Mouse (Mus musculus) retina, embryonic 14.5 days (tissue): ENCODE measurements around the gene Klhl5.
A peak's percentile ranks its signal among the peaks of the same experiment; 100 is the strongest.

Source experiments
- DNase-seq: peaks from one replicate; pipeline ENCODE4 v3.0.0-alpha.2; 2015; ENCODE audit warnings: low spot score

Gene Klhl5

GRCm38 (mm10) chr5:65106876-65107772, at the start of gene Klhl5:
Klhl5 (plus strand) TSS chr5:65107539.
- peak; percentile 88 for DNase-seq

GRCm38 (mm10) chr5:65057596-65057995, 49.7 kb upstream of the Klhl5 start:
- no peak for DNase-seq

- no peak for DNase-seq
These were observed 47.5 kb upstream of the Klhl5 start for GRCm38 (mm10) chr5:65059806-65060205.

- DNase-seq: no peak
These were observed 45.1 kb upstream of the Klhl5 start for GRCm38 (mm10) chr5:65062236-65062635.

GRCm38 (mm10) chr5:65063266-65063665, 44.1 kb upstream of the Klhl5 start:
- no peak for DNase-seq

GRCm38 (mm10) chr5:65068166-65068565, 39.2 kb upstream of the Klhl5 start:
- no peak for DNase-seq

- no peak for DNase-seq
These were observed 37.5 kb upstream of the Klhl5 start for GRCm38 (mm10) chr5:65069872-65070271.

GRCm38 (mm10) chr5:65071689-65072118, 35.6 kb upstream of the Klhl5 start:
- DNase-seq: peak; percentile 83

- no peak for DNase-seq
These were observed 34.1 kb upstream of the Klhl5 start for GRCm38 (mm10) chr5:65073247-65073646.

- DNase-seq: peak; percentile 22
These were observed 32.6 kb upstream of the Klhl5 start for GRCm38 (mm10) chr5:65074693-65075092.

- no peak for DNase-seq
These were observed 31.3 kb upstream of the Klhl5 start for GRCm38 (mm10) chr5:65076087-65076486.

GRCm38 (mm10) chr5:65076748-65077147, 30.6 kb upstream of the Klhl5 start:
- no peak for DNase-seq

- no peak for DNase-seq
These were observed 29.3 kb upstream of the Klhl5 start for GRCm38 (mm10) chr5:65078081-65078480.

- no peak for DNase-seq
These were observed 27.5 kb upstream of the Klhl5 start for GRCm38 (mm10) chr5:65079881-65080280.

GRCm38 (mm10) chr5:65081836-65082235, 25.5 kb upstream of the Klhl5 start:
- DNase-seq: no peak

- DNase-seq: no peak
These were observed 20.8 kb upstream of the Klhl5 start for GRCm38 (mm10) chr5:65086522-65086921.

GRCm38 (mm10) chr5:65089707-65090106, 17.6 kb upstream of the Klhl5 start:
- DNase-seq: no peak

- no peak for DNase-seq
These were observed 16.0 kb upstream of the Klhl5 start for GRCm38 (mm10) chr5:65091184-65091858.

- no peak for DNase-seq
These were observed 15.4 kb upstream of the Klhl5 start, which contains the start of gene Tmem156 for GRCm38 (mm10) chr5:65091921-65092320. Tmem156 (minus strand) TSS chr5:65092132.

GRCm38 (mm10) chr5:65093769-65094168, 13.6 kb upstream of the Klhl5 start:
- DNase-seq: no peak

GRCm38 (mm10) chr5:65094902-65095545, 12.3 kb upstream of the Klhl5 start:
- no peak for DNase-seq

- no peak for DNase-seq
These were observed 11.3 kb upstream of the Klhl5 start for GRCm38 (mm10) chr5:65096082-65096481.

GRCm38 (mm10) chr5:65096805-65097204, 10.5 kb upstream of the Klhl5 start:
- no peak for DNase-seq
